Mouse (Mus musculus): Measurements from ENCODE around the gene Prpf3. TPM values are rescaled to one million over a fixed set of nuclear protein-coding genes. Genes with fewer than 3 reads are reported as not detected.

Gene Prpf3
- polyA plus RNA-seq (2015; fragmentation: Illumina TruSeq; extraction: RNeasy Lipid Tissue Mini Kit (QIAGEN cat#74804); ENCODE audit: insufficient read depth, low read depth, low replicate concordance) = 12.8 TPM

DNA sequence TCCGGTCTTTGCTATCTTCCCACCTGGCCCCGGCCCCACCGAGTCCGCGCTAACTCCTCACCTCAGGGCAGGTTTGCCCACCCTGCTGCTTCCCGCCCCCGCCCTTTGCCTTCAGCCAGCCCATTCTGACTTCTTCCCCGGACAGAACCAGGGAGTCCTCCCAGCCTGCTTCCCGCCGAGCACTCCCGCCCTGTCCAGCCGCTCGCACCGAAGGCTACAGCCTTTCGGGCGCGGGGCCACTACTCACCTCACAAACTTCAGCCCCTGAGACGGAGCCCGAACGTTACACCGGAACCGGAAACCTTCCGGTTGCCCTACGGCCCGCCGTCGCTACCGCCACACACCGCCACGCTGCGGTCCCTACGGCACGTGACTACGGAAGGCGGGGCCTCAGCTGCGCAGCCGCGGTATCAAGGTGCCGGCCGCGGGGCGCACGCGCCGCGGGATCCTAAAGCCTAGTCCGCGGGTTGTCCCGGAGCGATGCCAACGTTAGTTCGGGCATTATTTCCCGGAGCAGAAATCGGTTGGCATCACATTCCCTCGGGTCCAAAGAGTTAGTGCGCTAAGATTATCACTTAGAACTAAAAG lies at the start of gene Prpf3:
Gene Prpf3, minus strand, starts transcription at position 384 of the 588 bp plus-strand sequence.

GRCm38 (mm10) chr3:95904568-95904967 lies 48.9 kb upstream of the Prpf3 start, which contains the start of gene Car14:
Car14 (minus strand) TSS chr3:95904691.

DNA sequence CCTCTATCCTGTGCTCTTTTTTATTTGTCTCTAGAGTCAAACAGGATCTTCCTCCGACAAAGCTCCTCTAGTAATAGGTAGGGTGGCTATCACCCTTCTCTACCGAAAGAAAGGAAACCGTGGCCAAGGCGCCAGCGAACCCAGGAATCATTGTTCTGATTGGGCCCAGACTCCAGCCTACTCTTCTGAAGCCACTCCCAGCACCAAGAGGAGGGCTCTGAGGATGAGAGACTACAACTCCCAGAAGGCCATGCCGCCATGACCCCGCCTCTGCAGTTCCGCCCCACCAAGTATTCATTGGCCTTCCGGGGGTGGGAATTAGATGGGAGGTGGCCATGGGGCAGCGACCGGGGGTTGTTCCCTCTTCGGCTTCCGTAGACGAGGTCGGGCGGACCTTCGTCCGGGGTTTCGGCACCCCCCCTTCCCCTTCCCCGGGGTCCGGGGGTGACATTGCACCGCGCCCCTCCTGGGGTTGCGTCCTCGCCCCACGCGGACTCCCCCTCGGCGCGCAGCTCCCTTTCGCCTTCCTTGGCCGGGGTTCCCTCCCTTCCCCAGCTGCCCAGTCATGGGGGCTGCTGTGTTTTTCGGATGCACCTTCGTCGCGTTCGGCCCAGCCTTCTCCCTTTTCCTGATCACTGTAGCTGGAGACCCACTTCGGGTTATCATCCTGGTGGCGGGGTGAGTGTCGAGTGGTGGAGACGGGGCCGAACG lies 38.1 kb upstream of the Prpf3 start, which contains the start of gene Aph1a:
Gene Aph1a, plus strand, starts transcription at position 364 of the 711 bp plus-strand sequence.

DNA sequence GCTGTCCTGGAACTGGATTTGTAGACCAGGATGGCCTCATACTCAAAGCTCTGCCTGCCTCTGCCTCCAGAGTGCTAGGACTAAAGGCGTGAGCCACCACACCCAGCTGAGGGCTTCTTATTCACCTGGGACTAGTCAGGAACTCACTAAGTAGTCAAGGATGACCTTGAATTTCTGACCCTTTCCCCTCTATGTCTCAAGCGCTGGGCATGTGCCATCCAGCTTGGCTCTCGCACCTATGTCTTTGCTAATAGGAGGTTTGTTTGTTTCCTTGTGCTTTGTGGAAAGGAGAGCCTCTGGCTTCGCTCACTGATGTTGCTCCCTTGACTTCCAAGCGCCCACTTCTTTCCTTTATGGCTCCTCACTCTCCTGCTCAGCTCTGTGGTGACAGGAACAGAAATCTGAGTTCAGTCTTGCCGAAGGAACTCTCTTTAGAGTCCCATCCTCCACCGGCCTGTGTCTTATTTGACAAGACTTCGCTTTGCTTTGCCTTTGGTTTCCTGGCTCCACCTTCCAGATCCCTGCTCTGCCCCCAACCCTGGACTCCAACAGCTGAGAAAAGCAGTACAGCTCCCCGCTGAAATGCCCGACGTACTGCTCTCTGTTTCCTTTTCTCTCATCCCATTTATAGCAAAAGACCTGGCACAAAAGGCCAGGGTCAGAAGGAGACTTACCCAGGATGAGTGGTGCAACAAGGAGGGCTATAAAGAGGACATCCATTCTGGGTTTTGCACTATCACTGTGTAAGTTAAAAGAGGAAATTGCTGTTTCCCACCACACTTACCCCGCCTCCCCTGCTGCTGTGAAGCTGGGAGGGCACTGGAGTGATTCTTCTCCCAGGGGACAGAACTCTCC lies 35.8 kb upstream of the Prpf3 start, which contains the start of gene BC028528:
Gene BC028528, minus strand, starts transcription at position 795 of the 855 bp plus-strand sequence.

DNA sequence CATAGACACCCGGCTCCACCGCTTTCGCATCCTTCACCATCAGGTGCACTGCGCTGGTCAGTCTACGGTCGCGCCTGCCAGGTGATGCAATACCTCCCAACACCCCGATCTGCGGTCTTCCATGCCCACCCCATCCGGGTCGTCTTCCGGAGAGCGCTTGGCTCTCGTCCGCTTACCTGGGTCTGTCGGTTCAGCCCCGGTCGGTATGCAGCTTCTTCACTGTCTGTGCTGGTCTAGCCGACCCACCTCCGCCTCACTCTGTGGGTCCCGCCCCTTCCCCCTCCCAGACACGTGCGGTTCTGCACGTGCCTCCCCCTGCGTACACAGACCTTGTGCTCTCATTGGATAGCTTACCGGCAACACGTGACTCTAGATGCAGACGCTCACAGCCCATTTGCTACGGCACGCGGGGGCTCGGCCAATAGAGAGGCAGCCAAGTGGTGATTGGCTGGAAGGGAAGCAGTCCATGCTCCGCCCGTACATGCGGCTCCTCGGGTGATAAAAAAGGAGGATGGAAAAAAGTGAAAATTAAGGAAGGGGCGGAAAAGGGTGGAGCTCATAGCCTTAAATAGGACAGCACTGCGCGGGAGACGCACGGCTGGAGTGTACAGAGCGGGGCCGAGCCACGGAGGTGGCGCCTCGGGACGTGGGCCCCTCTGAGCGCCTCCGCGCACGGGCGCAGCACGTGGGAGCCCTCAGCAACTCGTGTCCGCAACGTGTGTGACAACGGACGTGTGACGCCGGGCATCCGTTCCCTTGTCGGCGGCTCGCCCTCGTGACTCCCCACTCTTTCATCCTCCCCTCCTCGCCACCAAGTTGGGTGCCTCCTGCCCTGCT lies 26.5 kb upstream of the Prpf3 start, which contains the start of gene Ciart:
Gene Ciart, minus strand, starts transcription at position 273 of the 837 bp plus-strand sequence.

DNA sequence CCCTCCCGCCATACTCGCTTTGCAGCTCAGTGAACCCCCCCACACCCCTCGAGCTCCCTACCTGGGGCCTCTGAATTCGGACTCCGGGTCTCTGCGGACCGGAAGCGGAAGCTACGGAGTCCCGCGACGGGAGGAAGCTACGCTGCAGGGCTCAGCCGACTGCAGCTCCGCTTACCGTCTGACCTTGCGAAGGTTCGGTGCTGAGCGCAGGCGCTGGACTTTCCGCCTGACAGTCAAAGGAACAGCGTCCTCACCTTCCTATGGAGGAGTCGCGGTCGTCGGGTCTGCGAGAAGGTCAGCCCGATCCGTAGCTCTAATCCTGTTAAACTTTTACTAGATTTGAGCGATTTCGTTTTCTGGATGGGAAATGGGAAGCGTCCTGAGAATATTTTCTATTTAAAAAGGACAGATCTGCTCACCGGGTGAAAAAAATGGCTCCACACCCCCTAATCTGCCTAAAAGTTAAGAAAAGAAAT lies 15.7 kb upstream of the Prpf3 start, which contains the start of gene Mrps21:
Gene Mrps21, minus strand, starts transcription at position 128 of the 476 bp plus-strand sequence.

DNA sequence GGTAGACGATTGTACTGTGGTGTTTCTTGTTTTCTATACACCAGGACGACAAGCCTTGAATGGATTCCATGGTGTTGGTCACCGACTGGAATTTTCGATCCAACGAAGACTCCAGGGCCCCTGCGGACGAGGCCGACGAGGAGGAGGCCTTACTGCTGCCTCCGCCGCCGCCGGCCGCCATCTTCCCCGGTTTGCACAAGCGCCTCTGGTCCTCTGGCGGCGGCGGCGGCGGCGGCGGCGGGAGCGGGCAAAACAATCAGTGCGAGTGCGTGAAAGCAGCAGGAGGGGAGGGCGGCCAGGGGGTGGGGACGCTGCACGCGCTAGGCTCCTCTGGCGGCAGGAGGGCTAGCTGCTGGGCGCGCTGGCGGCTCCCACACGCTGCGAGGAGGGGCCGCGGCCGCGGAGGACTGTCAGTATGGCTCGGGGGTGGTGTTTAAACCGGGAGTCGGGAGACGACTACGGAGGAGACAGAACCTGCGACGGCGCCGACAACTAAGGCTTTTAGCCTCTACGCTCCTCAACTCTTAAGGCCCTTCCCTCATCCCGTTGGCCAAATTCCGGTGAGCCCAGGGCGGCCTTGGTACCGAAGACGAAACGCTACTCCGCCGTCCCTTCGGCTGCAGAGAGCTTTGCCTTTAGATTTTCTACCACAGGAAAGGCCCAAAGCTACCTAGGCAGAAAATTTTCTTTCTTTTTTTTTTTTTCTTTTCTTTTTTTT lies 37.0 kb downstream of the Prpf3 start, which contains the start of gene Rprd2:
Gene Rprd2, minus strand, starts transcription at position 293 of the 718 bp plus-strand sequence.

Other genes with a start within 250 kb of the Prpf3 start
- gene Ensa, start 230.9 kb downstream of the Prpf3 start, polyA plus RNA-seq (2015; fragmentation: Illumina TruSeq; extraction: RNeasy Lipid Tissue Mini Kit (QIAGEN cat#74804); ENCODE audit: insufficient read depth, low read depth, low replicate concordance) = 17.8 TPM
- gene Mcl1, start 197.1 kb downstream of the Prpf3 start, polyA plus RNA-seq (2015; fragmentation: Illumina TruSeq; extraction: RNeasy Lipid Tissue Mini Kit (QIAGEN cat#74804); ENCODE audit: insufficient read depth, low read depth, low replicate concordance) = 35.6 TPM
- gene Adamtsl4, start 168.0 kb downstream of the Prpf3 start, polyA plus RNA-seq (2015; fragmentation: Illumina TruSeq; extraction: RNeasy Lipid Tissue Mini Kit (QIAGEN cat#74804); ENCODE audit: insufficient read depth, low read depth, low replicate concordance) = 10.2 TPM
- 40.8 TPM for gene Ecm1, start 116.3 kb downstream of the Prpf3 start, polyA plus RNA-seq (2015; fragmentation: Illumina TruSeq; extraction: RNeasy Lipid Tissue Mini Kit (QIAGEN cat#74804); ENCODE audit: insufficient read depth, low read depth, low replicate concordance)
- gene Tars2, start 95.7 kb downstream of the Prpf3 start, polyA plus RNA-seq (2015; fragmentation: Illumina TruSeq; extraction: RNeasy Lipid Tissue Mini Kit (QIAGEN cat#74804); ENCODE audit: insufficient read depth, low read depth, low replicate concordance) = 11.3 TPM
- gene Rprd2, start 37.0 kb downstream of the Prpf3 start, polyA plus RNA-seq (2015; fragmentation: Illumina TruSeq; extraction: RNeasy Lipid Tissue Mini Kit (QIAGEN cat#74804); ENCODE audit: insufficient read depth, low read depth, low replicate concordance) = 4.9 TPM
- 66.6 TPM for gene Mrps21, start 15.6 kb upstream of the Prpf3 start, polyA plus RNA-seq (2015; fragmentation: Illumina TruSeq; extraction: RNeasy Lipid Tissue Mini Kit (QIAGEN cat#74804); ENCODE audit: insufficient read depth, low read depth, low replicate concordance)
- 5.0 TPM for gene Ciart, start 26.4 kb upstream of the Prpf3 start, polyA plus RNA-seq (2015; fragmentation: Illumina TruSeq; extraction: RNeasy Lipid Tissue Mini Kit (QIAGEN cat#74804); ENCODE audit: insufficient read depth, low read depth, low replicate concordance)
- gene BC028528, start 36.1 kb upstream of the Prpf3 start, polyA plus RNA-seq (2015; fragmentation: Illumina TruSeq; extraction: RNeasy Lipid Tissue Mini Kit (QIAGEN cat#74804); ENCODE audit: insufficient read depth, low read depth, low replicate concordance) = 13.4 TPM
- 20.3 TPM for gene Aph1a, start 38.1 kb upstream of the Prpf3 start, polyA plus RNA-seq (2015; fragmentation: Illumina TruSeq; extraction: RNeasy Lipid Tissue Mini Kit (QIAGEN cat#74804); ENCODE audit: insufficient read depth, low read depth, low replicate concordance)
- gene Car14, start 48.8 kb upstream of the Prpf3 start, polyA plus RNA-seq (2015; fragmentation: Illumina TruSeq; extraction: RNeasy Lipid Tissue Mini Kit (QIAGEN cat#74804); ENCODE audit: insufficient read depth, low read depth, low replicate concordance) = not detected
- gene Anp32e, start 73.4 kb upstream of the Prpf3 start, polyA plus RNA-seq (2015; fragmentation: Illumina TruSeq; extraction: RNeasy Lipid Tissue Mini Kit (QIAGEN cat#74804); ENCODE audit: insufficient read depth, low read depth, low replicate concordance) = 8.0 TPM
- gene Plekho1, start 140.1 kb upstream of the Prpf3 start, polyA plus RNA-seq (2015; fragmentation: Illumina TruSeq; extraction: RNeasy Lipid Tissue Mini Kit (QIAGEN cat#74804); ENCODE audit: insufficient read depth, low read depth, low replicate concordance) = 14.3 TPM
- gene Vps45, start 202.6 kb upstream of the Prpf3 start, polyA plus RNA-seq (2015; fragmentation: Illumina TruSeq; extraction: RNeasy Lipid Tissue Mini Kit (QIAGEN cat#74804); ENCODE audit: insufficient read depth, low read depth, low replicate concordance) = 7.2 TPM
- 4.3 TPM for gene Otud7b, start 248.6 kb upstream of the Prpf3 start, polyA plus RNA-seq (2015; fragmentation: Illumina TruSeq; extraction: RNeasy Lipid Tissue Mini Kit (QIAGEN cat#74804); ENCODE audit: insufficient read depth, low read depth, low replicate concordance)

Data from pancreas, adult 10 weeks (tissue).